Mouse (Mus musculus): ENCODE results near the gene Pink1. TPM values are rescaled to one million over a fixed set of nuclear protein-coding genes. Genes with fewer than 3 reads are reported as not detected.

Gene Pink1
- total RNA-seq (2015) (20.1 and 20.4 TPM in 2 replicates), total RNA-seq (2017) (24.7 and 29.6 TPM in 2 replicates)

DNA sequence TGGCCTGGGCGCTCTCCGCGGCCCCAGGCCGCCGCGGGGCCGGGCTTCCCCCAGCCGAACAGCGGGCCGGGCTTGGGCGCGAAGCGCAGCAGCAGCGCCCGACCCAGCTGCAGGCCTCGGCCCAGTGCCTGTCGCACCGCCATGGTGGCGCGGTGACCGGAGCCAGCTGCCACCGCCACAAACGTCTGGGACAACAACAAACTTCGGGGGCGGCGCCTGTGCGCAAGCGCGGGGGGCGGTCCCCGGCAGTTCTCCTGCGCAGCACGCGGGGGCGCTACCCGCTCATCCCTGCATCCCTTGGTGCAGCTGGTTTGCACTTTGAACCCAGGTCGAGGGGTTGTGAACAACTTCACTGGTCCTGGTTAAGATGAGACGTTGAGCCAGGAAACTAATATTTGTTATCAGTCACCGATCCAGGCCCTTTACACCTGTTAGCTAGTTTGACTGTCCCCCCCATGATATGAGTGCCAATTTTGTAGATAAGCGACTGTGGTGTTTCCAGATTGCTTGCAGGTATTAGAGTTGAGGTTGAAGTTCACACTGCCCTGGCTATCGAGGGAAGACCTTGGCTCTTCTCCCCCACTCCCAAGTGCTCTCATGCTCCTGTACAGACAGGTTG is at the start of gene Pink1:
TSS of gene Pink1 (minus strand) at position 231 of the 619 bp plus-strand sequence.
- peak; percentile 82 for ATAC-seq (replicated peaks; ENCODE audit: poor library complexity)

DNA sequence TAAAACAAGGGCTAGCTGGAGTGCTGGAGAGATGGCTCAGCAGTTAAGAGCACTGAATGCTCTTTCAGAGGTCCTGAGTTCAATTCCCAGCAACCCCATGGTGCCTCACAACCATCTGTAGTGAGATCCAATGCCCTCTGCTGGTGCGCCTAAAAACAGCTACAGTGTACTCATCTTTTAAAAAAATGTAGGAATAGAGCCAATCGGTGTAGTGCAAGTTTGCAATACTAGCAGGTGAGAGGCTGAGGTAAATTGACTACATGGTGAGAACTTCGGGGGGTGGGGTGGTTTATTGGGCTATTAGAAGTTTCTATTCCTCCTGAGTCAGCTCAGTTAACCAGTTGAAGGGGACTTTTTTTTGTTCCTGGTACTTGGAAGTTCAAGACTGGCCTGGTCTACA is 49.0 kb upstream of the Pink1 start:
- no peak for ATAC-seq (replicated peaks; ENCODE audit: poor library complexity)

DNA sequence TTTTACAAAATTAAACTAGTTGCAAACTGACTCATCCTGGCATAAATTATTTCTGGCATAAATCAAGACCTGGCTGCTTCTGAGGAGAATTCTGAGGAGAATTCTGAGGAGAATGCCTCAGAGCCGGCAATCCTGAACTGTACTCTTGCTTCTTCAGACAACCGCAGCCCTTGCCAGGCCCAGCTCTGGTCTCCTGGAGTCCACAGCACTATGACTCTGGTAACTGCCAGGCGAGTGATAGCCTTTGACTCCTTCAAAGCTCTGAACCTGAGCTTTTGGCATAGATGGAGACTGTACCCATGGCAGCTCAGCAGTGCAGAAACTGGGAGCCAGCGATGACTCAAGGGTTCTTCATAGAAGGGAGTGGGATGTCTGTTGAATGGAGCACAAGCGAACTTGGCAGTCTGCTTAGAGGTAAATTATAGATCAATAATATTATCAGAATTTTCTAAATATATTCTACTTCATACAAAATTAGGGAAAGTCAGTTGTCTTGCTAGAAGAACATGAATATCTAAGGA is 44.9 kb upstream of the Pink1 start:
- no peak for ATAC-seq (replicated peaks; ENCODE audit: poor library complexity)

DNA sequence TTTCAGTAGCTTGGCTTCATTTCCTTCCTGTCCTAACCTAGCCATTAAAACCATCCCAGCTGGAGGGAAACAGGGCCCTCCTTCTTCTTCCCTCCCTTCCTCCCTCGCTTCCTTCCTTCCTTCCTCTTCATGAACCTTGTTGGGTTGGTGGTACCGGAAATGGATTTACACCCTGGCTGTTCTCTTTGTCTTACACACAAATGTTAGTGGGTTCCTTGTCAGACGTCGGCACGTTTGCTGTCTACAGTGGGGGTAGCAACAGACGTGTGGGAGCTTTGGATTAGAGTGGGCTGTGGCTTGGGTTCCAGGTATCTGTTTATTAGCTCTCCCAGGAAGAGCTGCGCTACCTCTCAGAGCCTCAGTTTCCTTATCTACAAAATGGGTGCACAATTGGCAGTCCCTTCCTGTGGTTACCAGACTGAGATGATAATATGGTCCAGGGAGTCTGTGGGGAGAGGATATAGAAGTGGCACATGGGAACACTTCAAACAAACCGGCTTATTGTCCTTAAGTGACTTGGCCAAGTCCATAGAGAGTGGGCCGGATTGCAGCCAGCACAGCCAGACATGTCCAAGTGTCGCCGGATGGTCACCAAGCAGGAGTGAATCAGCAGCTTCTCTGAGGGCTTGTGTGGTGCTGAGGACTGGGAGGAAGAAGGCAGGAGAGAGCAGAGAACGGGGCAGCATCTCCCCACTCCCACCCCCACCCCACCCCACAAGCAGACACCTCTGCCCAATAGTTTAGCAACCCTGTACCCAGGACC is 42.6 kb upstream of the Pink1 start:
- ATAC-seq (replicated peaks; ENCODE audit: poor library complexity), result peak; percentile 20; the same call in 1 of the 2 replicates

DNA sequence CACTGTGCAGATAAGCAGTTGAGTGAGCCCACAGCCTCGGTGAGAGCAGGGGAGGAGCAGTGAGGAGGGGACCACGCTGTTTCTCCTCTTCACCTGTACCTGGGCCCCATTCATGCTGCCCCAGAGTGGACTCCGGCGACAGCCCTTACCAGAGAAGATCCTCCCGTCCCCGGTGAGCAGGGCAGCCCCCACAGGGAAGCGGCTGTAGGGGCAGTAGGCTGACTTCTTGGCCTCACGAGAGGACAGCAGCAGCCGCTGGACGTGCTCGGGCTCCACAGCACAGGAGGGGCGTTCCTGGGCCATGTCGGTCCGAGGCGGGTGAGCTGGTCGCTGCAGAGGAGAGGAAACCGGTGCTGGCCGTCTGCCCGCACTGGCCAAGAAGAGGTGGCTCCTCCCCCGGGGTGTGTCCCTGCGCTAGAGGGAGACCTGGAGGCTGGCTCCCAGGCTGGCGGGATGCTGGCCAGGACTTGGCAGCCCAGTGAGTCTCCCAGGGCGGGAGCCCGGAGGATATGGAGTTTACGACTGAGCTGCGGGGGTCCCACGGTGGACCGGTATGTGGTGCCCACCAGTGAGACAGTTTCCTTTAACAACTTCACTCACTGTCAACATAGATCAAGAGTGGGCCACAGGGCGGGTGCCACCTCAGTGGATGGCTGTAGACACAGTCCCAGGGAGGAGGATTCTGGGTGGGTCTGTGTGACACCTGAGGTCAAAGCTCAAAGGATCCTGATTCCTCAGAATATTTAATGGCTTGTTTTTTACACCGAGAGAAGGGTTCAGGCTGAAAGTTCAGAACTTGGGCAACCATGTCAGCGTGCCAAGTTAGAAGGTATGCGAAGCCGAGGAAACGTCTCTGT is 41.8 kb upstream of the Pink1 start, which contains the start of gene Cda:
TSS of gene Cda (minus strand) at position 352 of the 857 bp plus-strand sequence.
- peak; percentile 83 for ATAC-seq (replicated peaks; ENCODE audit: poor library complexity)

DNA sequence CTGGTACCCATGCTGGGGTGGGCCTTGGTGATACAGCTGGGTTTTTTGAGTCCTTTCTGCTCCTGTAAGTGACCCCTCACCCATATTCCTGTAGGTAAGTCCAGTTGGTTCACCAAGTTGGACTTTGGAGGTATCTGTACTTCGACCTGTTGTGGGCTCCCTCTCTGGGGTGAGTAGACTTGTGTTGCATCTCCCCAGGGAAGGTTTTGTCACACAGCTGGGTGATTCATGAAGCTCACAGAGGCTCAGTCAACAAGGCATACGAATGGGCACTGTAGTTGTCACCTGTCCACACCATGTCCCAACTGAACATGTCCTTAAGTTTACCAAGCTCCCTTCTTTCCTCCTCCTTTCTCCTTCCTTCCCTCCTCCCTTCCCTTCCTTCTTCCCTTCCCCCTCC is 40.5 kb upstream of the Pink1 start:
- no peak for ATAC-seq (replicated peaks; ENCODE audit: poor library complexity)

DNA sequence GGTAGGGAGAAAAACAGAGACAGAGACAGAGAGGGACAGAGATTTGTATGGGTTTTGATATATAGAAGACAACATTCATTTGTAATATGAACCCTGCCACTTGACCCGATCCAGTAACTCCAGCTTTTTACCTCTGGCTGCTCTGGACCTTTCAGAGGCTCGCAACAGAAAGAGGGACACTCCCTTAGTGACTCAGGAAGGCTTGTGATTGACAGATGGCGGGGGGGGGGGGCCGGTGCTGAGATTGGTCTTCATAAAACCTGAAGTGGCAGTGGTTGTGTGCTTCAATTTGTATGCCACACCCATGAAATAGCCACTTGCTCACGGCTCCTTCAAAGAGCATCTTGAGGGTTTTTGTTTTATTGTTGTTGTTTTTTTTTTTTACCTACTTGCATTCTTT is 37.4 kb upstream of the Pink1 start:
- no peak for ATAC-seq (replicated peaks; ENCODE audit: poor library complexity)

DNA sequence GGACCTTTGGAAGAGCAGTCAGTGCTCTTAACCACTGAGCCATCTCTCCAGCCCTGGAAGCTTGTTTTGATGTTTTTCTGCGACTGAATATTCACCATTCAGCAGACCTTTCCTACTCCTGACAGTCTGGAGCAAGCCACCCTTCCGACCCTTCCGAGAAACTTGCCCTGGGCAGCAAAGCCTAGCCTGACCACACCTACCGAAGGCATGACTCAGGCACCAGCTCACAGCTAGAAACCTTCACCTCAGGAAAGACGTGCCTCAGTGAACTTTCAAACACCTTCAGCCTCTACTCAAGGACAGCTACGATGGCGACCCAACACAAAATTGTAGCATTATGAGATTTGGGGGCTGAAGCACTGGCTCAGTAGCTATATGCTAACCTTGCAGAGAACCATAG is 36.8 kb upstream of the Pink1 start:
- ATAC-seq (replicated peaks; ENCODE audit: poor library complexity), result no peak

DNA sequence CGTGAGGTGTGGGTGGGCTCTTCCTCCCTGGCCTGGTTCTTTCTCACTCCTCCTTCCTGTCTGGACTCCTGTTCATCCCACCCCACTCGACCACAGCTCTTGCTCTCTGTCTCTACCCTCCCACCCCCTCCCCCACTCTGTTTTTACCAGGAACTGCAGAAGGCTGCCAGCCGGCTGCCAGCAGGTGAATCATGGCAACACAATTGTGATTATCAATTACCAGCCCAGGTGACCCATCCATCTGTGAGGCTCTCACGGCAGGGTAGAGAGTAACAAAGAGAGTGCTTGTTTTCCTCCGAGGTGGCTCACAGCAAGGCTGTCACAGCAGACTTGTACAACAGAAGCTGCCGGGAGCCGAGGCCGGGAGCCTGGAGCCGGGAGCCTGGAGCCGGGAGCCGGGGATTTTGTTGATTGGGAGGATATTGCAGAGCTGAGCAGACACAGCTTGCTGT is 35.3 kb upstream of the Pink1 start:
- ATAC-seq (replicated peaks; ENCODE audit: poor library complexity), result no peak

DNA sequence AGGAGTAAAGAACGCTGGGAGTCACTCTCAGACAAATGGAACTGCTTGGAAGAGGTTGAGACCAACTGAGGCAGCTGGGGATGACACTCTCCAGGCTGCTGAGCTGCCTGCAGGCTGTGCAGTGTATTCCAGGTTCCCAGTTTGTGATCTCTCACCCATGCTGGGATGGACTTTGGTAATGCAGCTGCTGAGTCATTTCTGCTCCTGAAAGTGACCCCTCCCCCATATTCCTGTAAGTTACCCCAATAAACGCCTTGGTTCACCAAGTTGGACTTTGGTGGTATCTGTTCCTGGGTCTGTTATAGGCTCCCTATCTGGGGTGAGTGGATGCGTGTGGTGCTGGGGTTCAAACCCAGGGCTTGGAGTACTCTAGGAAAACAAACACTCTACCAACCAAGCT is 32.1 kb upstream of the Pink1 start:
- ATAC-seq (replicated peaks; ENCODE audit: poor library complexity), result no peak

DNA sequence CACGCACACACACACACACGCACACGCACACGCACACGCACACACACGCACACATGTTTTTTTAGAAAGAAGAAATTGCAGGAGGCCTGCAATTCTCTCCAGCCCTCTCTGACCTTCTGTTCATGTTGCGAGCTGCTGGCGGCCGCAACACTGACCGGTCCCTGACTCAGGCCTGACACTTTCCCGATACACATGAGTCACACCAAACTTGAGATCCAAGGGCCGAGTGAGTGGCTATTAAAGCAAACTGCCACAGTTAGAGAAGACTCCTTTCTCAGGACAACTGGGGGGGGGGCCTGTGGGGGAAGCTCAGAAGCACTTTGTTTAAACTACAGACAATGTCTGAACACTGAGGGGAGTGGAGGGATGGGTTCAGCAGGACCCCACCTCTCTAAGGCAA is 30.4 kb upstream of the Pink1 start:
- ATAC-seq (replicated peaks; ENCODE audit: poor library complexity), result no peak

DNA sequence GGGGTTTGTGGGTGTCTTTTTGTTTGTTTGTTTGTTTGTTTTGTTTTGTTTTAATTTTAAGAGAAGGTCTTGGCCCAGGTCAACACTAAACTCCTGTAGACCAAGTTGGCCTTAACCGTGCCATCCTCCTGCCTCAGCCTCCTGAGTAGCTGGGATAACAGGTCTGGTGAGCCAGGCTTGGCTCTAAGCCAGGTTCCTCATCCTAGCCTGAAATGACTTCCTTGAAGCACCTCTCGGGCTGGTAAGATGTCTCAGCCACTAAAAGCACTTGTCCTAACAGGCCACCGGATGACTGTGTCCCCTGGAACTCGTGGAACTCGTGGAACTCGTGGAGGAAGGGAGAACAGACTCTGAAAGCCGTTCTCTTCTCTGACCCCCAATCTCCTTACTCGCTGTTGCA is 30.0 kb upstream of the Pink1 start:
- ATAC-seq (replicated peaks; ENCODE audit: poor library complexity), result no peak

DNA sequence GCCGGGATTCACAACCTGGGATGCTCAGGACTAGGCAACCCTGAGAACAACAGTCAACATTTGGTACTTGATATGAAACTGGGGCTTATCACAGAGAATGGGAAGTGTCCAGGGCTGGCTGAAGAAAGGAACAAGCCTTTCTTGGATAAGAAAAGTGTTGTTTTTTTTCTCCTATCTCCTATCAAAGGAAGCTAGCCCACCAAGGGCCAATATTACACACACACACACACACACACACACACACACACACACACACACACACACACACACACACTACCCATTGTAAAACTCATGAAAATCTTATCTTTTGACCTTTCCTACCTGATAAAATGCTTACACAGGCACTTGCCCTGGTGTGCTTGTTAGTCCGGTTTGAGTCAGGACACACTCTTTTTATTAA is 29.4 kb upstream of the Pink1 start:
- no peak for ATAC-seq (replicated peaks; ENCODE audit: poor library complexity)

DNA sequence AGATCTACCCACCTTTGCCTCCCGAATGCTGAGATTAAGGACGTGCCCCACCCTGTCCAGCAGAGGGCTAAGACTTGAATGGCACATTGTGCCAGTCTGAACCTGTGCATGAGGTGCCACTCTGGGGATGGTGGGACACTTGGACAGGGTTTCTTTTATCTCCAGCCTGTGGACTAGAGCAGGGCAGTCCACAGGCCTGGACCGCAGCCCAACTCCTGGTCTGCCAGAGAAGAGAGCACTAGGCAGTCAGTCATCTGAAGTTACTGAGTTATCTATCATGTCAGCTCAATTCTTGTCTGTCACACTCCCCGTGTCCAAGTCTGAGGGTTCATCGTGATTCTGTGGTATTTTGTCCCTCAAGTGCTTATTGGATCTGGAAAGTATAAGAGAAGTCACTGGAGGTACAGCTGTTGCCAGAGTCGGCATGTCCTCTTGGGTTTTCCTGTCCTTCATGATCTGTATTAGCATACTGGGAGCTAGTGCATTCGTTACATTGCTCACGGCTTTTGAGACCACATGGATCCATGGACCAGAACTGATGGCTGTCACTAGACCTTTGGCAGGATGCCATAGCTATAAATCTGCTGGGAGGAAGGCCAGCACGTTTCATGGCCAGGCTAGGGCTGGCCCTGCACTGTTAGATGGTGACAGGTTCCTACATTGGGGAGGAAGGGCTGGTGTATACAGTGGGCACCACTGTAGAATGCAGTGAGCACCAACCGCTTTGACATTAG is 27.5 kb upstream of the Pink1 start:
- ATAC-seq (replicated peaks; ENCODE audit: poor library complexity), result no peak

DNA sequence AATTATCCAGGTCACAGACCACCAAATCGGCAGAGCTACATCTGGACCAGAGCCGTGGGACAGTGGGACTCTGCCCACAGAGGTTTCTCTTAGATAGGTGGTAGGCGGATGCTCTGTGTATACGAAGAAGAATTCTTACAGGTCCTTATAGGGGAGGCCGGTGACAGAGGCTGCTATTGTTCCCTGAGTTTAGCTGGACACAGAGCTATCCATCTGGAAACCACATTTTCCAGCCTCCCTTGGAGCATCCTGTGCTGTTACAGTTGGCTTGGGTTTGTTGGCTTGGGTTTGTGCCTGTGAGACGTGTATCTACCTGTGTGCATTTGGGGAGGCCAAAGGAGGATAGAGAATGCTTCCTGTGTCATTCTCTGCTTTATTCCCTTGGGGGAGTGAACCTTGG is 26.6 kb upstream of the Pink1 start:
- no peak for ATAC-seq (replicated peaks; ENCODE audit: poor library complexity)

DNA sequence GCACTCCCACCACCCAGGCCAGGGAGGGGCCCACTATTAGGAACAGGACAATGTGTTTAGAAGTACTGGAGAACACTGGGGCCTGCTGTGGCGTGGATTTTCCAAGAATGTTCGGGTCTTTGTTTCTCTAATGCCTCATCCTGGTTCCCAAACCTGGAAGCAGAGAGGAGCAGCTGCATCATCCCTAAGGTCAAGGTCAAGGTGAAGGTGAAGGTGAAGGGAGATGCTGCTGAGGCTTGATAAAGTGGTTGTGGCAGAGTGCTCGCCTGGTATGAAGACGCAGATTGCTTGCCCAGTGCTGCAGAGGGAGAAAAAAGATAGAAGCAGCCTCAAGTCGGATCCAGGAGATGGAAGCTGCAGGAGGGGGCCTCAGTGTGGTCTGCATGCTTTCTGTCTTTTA is 25.7 kb upstream of the Pink1 start:
- no peak for ATAC-seq (replicated peaks; ENCODE audit: poor library complexity)

DNA sequence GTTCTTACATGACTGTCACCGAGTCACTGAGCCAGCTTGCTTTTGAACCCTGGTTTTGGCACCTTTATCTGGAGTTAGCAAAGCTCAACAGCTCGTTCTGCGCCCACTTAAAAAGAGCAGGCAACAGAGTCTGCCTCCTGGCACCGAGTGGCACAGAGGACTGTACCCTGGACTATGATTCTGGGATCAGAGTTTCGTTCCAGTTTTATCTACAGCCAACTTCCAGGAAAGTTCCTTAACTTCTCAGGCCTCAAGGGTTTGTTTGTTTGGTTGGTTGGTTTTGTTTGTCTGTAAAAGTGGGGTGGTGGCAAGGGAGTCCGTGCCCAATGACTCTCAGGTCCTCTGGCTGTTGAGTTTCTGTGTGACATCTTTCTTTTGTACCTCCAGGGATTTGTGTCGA is 22.6 kb upstream of the Pink1 start:
- ATAC-seq (replicated peaks; ENCODE audit: poor library complexity), result no peak

DNA sequence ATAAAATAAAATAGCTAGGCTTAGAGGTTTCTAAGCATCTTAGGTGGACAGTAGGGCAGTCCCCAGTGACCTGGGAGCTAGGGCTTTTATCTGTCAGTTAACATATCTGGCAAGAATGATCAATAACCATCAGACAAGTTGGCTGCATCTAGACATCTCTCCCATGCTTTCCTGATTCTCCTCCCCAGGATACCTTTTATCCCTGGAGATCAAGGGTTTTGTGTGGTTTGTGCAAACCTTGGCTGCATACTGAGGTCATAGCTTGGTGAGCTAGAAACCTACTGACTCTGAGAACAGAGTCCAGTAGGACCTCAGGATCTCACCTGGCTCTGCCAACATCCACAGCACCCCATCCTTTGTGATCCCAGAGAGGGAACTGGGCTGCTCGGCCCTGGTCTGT is 21.2 kb upstream of the Pink1 start:
- ATAC-seq (replicated peaks; ENCODE audit: poor library complexity), result no peak

DNA sequence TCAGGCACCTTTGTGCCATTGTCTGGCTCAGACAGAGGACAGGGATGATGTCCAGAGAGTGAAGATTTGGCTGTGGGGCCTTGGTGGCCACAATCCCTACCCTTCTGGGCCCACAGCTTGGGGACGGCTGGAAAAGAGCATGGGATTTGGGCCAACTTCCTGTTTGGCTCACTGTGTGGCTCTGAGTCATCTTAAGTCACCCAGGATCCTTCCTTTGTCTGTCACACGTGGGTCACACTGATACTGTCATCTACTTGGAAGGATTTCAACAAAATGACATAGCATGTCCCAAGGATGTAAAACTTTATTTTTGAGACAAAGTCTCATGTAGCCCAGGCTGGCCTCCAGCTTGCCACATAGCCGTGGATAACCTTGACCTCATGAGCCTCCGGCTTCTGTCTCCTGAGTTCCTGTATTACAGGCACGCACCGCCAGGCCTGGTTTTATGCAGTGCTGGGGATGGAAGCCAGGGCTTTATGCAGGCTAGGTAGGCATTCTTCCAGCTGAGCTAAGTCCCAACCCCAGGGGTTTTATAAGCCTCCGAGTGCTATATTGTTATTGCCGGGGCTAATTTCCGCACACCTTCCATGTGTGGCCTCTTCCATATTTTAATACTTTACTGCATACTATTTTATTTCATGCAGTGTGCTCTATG is 18.9 kb upstream of the Pink1 start:
- 0 out of 2 replicates have a peak, but pooled peaks have one; percentile 17 for ATAC-seq (replicated peaks; ENCODE audit: poor library complexity)

DNA sequence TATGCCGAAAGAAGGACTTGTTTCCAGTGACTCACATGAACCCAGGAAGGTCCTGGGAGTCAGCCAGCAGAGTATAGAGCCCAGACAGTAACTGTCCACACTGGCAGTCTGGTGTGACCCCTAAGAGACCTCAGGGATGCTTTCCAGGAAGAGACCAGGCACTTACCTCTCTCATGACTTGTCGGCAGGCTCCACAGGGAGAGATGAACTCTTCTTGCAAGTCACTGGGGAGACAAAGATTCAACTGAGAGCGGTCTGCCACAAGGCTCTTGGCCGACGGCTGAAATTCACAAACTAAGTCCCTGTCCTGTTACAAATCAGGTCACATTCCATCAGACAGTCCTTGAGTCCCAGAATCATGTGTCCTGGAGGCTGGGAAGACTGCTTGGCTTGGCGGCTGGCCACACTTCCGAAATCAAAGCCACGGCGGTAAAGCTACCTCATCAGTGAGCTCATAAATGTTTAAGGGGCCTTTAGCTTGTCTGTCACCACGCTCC is 17.3 kb upstream of the Pink1 start:
- ATAC-seq (replicated peaks; ENCODE audit: poor library complexity), result no peak
